Mouse (Mus musculus) testis, adult 2 months (tissue): Measurements from ENCODE around the gene Rev1. TPM values are rescaled to one million over a fixed set of nuclear protein-coding genes. Genes with fewer than 3 reads are reported as not detected.

Source experiments
- H3K27ac ChIP-seq: fragments of 200-500 bp; 2 replicates; pipeline ENCODE4 v1.5.1; 2012; ENCODE audit warnings: low read depth, low read length; ENCODE audit not compliant: control insufficient read depth, insufficient read depth
- H3K27me3 ChIP-seq: fragments of 200-500 bp; 2 replicates; pipeline ENCODE4 v1.6.1; 2012; ENCODE audit warnings: mild to moderate bottlenecking, low read length, moderate library complexity; ENCODE audit not compliant: control insufficient read depth, insufficient read depth
- H3K36me3 ChIP-seq: fragments of 200-500 bp; 2 replicates; pipeline ENCODE4 v1.6.1; 2012; ENCODE audit warnings: mild to moderate bottlenecking, low read length; ENCODE audit not compliant: control insufficient read depth, insufficient read depth
- H3K4me1 ChIP-seq: fragments of 200-500 bp; 2 replicates; pipeline ENCODE4 v1.6.1; 2012; ENCODE audit warnings: low read length; ENCODE audit not compliant: control insufficient read depth, insufficient read depth
- H3K4me3 ChIP-seq: fragments of 200-500 bp; 2 replicates; pipeline ENCODE4 v1.5.1; 2012; ENCODE audit warnings: low read depth, mild to moderate bottlenecking, low read length, moderate library complexity, mixed read lengths; ENCODE audit not compliant: control insufficient read depth
- CTCF ChIP-seq: fragments of 200-500 bp; IDR thresholded peaks from 2 replicates; pipeline ENCODE4 v1.5.1; 2012; ENCODE audit warnings: low read depth, mild to moderate bottlenecking, inconsistent platforms, low read length, moderate library complexity; ENCODE audit not compliant: control insufficient read depth, insufficient read depth, insufficient replicate concordance
- POLR2A ChIP-seq: fragments of 200-500 bp; IDR thresholded peaks from 2 replicates; pipeline ENCODE4 v1.6.1; 2012; ENCODE audit warnings: low read depth, mild to moderate bottlenecking, inconsistent platforms, low read length, moderate library complexity; ENCODE audit not compliant: control insufficient read depth
- polyA plus RNA-seq: library from polyadenylated mRNA; depleted of rRNA; stranded (reverse); fragments of >200 nt; gene quantifications from 2 replicates; pipeline ENCODE4 v1.2.3, GENCODE M21; 2012

Gene Rev1
- polyA plus RNA-seq, 1 experiment = 21.3 TPM

DNA sequence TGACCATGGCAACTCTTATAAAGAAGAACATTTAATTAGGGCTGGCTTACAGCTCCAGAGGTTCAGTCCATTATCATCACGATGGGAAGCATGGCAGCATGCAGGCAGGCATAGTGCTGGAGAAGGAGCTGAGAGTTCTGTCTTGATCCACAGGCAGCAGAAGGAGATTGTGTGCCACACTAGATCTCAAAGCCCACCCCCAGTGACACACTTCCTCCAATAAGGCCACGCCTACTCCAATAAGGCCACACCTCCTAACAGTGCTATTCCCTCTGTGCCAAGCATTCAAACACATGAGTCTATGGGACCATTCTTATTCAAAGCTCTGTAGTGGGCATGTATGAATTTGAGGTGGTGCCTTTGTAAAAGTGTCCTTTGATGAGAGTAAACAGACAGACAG, 11.3 kb upstream of the Rev1 start:
- no peak overlapping the region for H3K4me3 ChIP-seq
- H3K4me1 ChIP-seq = no peaks in the 10 kb centered on the region
- TF ChIP-seq CTCF = no peak
- no peak for TF ChIP-seq POLR2A
- H3K27ac ChIP-seq = no peak overlapping the region
- no peaks in the 10 kb centered on the region for H3K36me3 ChIP-seq
- H3K27me3 ChIP-seq = no peaks in the 10 kb centered on the region

DNA sequence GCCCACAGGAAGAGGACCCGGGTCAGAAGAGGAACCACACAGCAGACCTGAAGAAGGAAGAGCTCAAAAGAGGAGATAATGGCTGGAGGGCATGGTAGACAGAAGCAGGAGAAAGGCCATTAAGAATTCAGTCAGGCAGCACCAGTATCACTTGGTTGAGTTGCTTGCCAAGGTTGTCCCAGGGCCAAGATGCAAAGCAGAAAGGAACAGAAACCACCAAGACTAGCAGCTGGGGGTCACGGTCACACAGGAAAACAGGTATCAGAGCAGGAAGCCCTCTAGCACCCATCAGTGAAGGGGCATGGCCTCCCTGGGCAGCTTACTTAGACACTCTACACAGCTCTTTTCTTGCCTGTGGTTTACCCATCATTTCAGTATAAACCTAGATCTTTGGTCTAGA, 9.8 kb upstream of the Rev1 start:
- no peak for TF ChIP-seq POLR2A
- TF ChIP-seq CTCF = no peak
- Histone ChIP-seq H3K36me3 (no peaks in the 10 kb centered on the region), H3K4me1 (no peaks in the 10 kb centered on the region), H3K27ac (no peak overlapping the region), H3K4me3 (no peak overlapping the region), H3K27me3 (no peaks in the 10 kb centered on the region)

GRCm38 (mm10) chr1:38132942-38133341, 3.3 kb upstream of the Rev1 start:
- Histone ChIP-seq H3K36me3 (no peaks in the 10 kb centered on the region), H3K4me1 (peaks cover 12% of the 10 kb centered on the region), H3K4me3 (peak overlapping the region; percentile 89), H3K27me3 (no peaks in the 10 kb centered on the region), H3K27ac (no peak overlapping the region)
- TF ChIP-seq POLR2A = no peak
- TF ChIP-seq CTCF = no peak

DNA sequence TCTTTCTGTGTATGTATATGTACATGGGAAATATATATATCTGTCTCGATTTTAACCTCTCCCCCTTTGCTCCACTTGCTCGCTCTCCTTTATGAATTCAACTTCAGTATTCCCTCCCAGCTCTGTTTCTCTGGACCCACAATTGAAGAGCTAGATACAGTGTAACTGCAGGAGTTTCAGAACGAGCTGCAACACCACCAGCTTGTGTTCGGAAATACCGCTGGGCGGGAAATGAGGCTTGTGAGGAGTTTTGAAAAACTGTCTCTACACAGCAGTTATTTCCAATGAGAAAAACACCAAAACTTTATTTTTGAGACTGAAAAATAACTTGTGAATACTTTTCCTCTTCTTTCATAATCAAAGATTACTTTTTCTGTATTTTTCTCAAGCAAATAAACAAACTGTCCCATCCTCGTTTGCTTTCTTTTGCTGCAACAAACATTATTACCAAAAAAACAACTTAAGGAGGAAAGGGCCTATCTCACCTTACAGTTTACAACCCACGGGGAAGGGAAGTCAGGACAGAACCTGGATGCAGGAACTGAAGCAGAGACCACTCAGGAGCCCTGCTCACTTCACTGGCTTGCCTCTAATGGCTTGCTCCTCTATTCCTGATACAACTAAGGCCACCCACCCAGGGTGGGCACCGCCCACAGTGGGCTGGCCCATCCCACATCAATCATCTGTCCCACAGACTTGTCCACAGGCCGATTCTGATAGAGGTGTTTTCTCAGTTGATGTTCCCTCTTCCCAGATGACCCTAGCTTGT, 1.3 kb upstream of the Rev1 start:
- Histone ChIP-seq H3K36me3 (no peaks in the 10 kb centered on the region), H3K4me3 (peak overlapping the region; percentile 42), H3K27me3 (no peaks in the 10 kb centered on the region), H3K4me1 (peaks cover 14% of the 10 kb centered on the region), H3K27ac (no peak overlapping the region)
- TF ChIP-seq CTCF (no peak), POLR2A (no peak)

DNA sequence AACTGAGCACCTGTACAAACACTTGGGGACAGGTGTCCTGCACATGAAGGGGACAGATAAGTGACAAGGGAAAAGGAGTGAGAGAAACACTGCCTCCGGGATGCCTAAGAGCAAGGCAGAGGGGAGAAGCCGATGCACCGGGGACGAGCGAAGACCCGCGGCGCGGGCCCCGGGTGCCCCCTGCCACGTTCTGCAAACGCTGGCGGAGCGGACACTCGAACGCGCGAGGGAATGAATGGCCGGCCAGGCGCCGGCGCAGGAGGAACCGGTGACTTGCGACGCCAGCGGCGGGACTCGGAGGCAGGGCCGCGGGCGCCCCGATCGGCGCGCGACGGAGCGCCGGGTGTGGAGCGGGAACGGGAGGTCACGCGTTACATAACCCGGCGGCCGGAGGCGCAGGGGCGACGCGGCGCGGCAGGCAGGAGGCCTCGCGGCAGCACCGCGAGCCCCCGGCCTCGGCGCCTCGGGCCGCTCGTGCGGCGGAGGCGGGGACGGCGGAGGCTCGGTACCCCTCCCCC, 623 bp downstream of the Rev1 start:
- Histone ChIP-seq H3K36me3 (no peaks in the 10 kb centered on the region), H3K27ac (peak overlapping the region; percentile 91), H3K4me3 (peak overlapping the region; percentile 93), H3K27me3 (no peaks in the 10 kb centered on the region), H3K4me1 (peaks cover 14% of the 10 kb centered on the region)
- no peak for TF ChIP-seq CTCF
- TF ChIP-seq POLR2A = no peak

DNA sequence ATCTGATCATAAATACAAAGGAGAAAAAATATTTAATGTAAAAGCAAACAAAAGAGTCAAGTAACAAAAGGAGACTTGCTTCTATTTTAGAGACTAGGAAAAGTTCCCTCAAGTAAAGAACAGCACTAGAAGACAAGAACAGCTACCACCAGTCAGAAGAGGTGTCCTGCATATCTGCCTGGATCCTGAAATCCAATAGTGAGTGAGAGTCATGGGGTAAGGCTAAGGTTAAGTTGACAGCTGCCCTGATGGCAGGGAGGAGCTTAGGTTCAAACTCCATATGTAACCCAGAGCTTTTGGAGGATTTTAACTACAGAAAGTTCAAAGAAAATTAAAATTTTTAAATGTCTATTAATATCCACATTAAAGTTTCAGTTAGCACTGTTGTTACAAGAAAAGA, 2.6 kb downstream of the Rev1 start:
- no peak overlapping the region for H3K4me3 ChIP-seq
- no peak for TF ChIP-seq POLR2A
- no peak for TF ChIP-seq CTCF
- H3K4me1 ChIP-seq = peaks cover 8% of the 10 kb centered on the region
- H3K27me3 ChIP-seq = no peaks in the 10 kb centered on the region
- H3K36me3 ChIP-seq = no peaks in the 10 kb centered on the region
- H3K27ac ChIP-seq = no peak overlapping the region

DNA sequence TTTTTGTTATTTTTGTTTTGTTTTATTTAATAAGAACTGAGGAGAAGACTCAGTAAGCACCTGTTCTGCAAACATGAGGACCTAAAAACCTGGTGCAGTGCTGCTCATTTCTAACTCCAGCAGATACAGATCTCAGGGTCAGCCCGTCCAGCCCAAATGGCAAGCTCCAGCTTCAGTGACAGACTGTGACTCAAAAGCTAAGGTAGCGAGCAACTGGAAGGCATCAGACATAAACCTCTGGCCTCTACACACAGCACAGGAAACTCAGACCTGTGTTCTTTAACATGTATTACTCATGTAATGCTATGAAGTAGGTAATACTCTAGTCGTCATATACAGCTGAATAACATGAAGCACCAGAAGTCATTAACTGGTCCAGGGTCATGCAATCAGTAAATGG, 3.2 kb downstream of the Rev1 start:
- H3K36me3 ChIP-seq = no peaks in the 10 kb centered on the region
- TF ChIP-seq CTCF = no peak
- no peak for TF ChIP-seq POLR2A

More for the DNA sequence above, 3.2 kb downstream of the Rev1 start:
- no peak overlapping the region for H3K4me3 ChIP-seq
- H3K27me3 ChIP-seq = no peaks in the 10 kb centered on the region
- H3K27ac ChIP-seq = no peak overlapping the region
- peaks cover 8% of the 10 kb centered on the region for H3K4me1 ChIP-seq
